Mouse (Mus musculus) embryonic fibroblast, embryonic 13.5 days (primary cell): ENCODE results near the gene H2al1m.

Experiments
- CTCF ChIP-seq: IDR thresholded peaks from 2 replicates; pipeline ENCODE4 v1.5.1; 2011; ENCODE audit warnings: mild to moderate bottlenecking, control low read depth, low read length, moderate library complexity, borderline replicate concordance; ENCODE audit not compliant: insufficient read depth
- POLR2A ChIP-seq: IDR thresholded peaks from 2 replicates; pipeline ENCODE4 v1.6.1; 2011; ENCODE audit warnings: low read depth, mild to moderate bottlenecking, control low read depth, low read length, moderate library complexity

DNA sequence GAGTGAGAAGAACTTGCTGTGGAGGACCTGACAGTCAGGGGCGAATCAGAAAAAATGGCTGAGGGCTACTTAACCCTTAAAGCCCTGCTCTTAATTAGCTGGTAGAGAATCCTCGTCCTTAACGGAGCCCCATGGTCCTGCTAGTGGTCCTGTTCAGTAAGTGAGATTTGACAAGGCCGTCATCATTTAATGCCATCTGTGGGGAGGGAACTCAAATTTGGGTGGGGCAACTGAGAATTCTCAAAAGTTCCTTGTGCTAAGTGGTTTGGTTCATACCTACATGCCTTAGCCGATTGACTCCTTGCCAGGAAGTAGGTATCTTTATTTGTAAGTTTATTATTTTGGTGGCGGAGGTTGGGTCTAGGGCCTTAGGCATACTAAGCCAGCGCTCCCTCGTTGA lies 9.2 kb upstream of the H2al1m start:
- no peak for TF ChIP-seq CTCF
- TF ChIP-seq POLR2A, result no peak
